2 mouse cellular contexts compared by ENCODE assay signal in the genomic region with DNA sequence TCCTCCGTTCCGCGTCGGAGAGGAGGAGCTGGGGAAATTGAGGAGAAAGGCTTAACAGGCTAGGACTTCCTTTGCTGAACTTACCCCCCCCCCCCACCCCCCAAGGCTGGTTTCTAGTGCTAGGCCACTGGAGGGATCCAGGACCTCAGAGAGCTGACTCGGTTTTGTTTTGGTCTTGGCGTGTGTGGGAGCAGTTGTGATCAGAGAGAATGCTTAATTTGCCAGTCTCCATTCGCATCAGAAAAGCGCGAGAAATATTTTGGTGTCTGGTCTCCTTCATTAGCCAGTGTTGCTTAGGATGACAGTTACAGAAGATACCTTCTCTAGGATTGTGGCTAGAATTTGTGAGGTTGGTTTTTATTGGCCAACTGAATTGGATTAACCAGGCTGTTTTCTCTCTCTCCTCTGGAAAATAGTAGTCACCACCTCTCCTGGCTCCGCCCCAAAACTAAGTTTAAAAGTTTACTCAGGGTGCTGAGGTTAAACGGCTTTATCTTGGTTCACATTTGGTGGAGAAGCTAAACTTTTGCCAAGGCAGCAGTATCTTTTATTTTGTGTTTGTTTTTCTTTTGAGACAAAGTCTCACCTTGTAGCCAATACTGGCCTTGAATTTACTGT.
TF ChIP-seq lines count a peak whose summit lies in the region.

No protein-coding gene starts in this region.

TF ChIP-seq in MEL, 35 proteins besides CTCF, POLR2A, EP300 and RAD21 (continued from another document):
- TF ChIP-seq GATA1 (IDR thresholded peaks at IDR 0.05; ENCODE audit: low read depth, low read length) = peak; percentile 81
- TF ChIP-seq NELFE (IDR thresholded peaks at IDR 0.05; ENCODE audit: low read depth, low read length) = no peak
- TF ChIP-seq GABPA (IDR thresholded peaks at IDR 0.05; ENCODE audit: low read depth, low read length) = no peak
- no peak for TF ChIP-seq ZKSCAN1 (IDR thresholded peaks at IDR 0.05; ENCODE audit: low read depth, low read length)
- TF ChIP-seq RCOR1 (IDR thresholded peaks at IDR 0.05; ENCODE audit: low read depth, low read length) = peak; percentile 47; the same call in 1 of the 2 replicates
- peak; percentile 45; the same call in 1 of the 2 replicates for TF ChIP-seq TAL1 (IDR thresholded peaks at IDR 0.05; ENCODE audit: low read length)
- TF ChIP-seq ETS1 (IDR thresholded peaks at IDR 0.05; ENCODE audit: low read depth, low read length) = peak; percentile 83
- no peak for TF ChIP-seq KAT2A (conservative IDR thresholded peaks at IDR 0.05; ENCODE audit: low read depth, low read length)
- TF ChIP-seq UBTF (IDR thresholded peaks at IDR 0.05; ENCODE audit: borderline replicate concordance, insufficient read depth, low read depth, low read length) = no peak
- TF ChIP-seq MAX (IDR thresholded peaks at IDR 0.05; ENCODE audit: low read length) = 0 out of 2 replicates have a peak, but pooled peaks have one; percentile 32
- peak; percentile 73 for TF ChIP-seq TBP (IDR thresholded peaks at IDR 0.05; ENCODE audit: low read depth, low read length)
- TF ChIP-seq MYC (IDR thresholded peaks at IDR 0.05; ENCODE audit: low read depth, low read length) = peak; percentile 42; the same call in 1 of the 2 replicates
- peak; percentile 74; the same call in 1 of the 2 replicates for TF ChIP-seq MAFK (IDR thresholded peaks at IDR 0.05; ENCODE audit: borderline replicate concordance, low read depth, low read length)
- TF ChIP-seq NRF1 (IDR thresholded peaks at IDR 0.05; ENCODE audit: insufficient read depth, low read depth, low read length, poor library complexity, severe bottlenecking) = no peak
- TF ChIP-seq E2F4 (IDR thresholded peaks at IDR 0.05; ENCODE audit: borderline replicate concordance, low read depth, low read length) = no peak
- peak; percentile 69 for TF ChIP-seq TCF12 (IDR thresholded peaks at IDR 0.05; ENCODE audit: low read depth, low read length)
- peak; percentile 55; the same call in 1 of the 2 replicates for TF ChIP-seq CHD1 (IDR thresholded peaks at IDR 0.05; ENCODE audit: low read depth, low read length)
- no peak for TF ChIP-seq ZC3H11A (IDR thresholded peaks at IDR 0.05; ENCODE audit: low read depth, low read length)
- TF ChIP-seq ZNF384 (IDR thresholded peaks at IDR 0.05; ENCODE audit: low read depth, low read length) = no peak
- peak; percentile 92 for TF ChIP-seq SIN3A (IDR thresholded peaks at IDR 0.05; ENCODE audit: low read length)
- TF ChIP-seq JUND (IDR thresholded peaks at IDR 0.05; ENCODE audit: low read depth, low read length) = peak; percentile 49; the same call in 1 of the 2 replicates
- TF ChIP-seq BHLHE40 (IDR thresholded peaks at IDR 0.05; ENCODE audit: borderline replicate concordance, low read depth, low read length) = no peak
- TF ChIP-seq MXI1 (IDR thresholded peaks at IDR 0.05; ENCODE audit: low read depth, low read length) = 0 out of 2 replicates have a peak, but pooled peaks have one; percentile 37
- no peak; the same call in 1 of the 2 replicates for TF ChIP-seq POLR2AphosphoS5 (IDR thresholded peaks at IDR 0.05; ENCODE audit: borderline replicate concordance, low read depth, low read length)
- no peak for TF ChIP-seq ZMIZ1 (IDR thresholded peaks at IDR 0.05; ENCODE audit: low read depth, low read length)
- TF ChIP-seq CHD2 (IDR thresholded peaks at IDR 0.05; ENCODE audit: low read length) = no peak
- peak; percentile 72; the same call in 1 of the 2 replicates for TF ChIP-seq MAZ (IDR thresholded peaks at IDR 0.05; ENCODE audit: low read depth, low read length)
- no peak for TF ChIP-seq POLR2AphosphoS2 (IDR thresholded peaks at IDR 0.05; ENCODE audit: low read length)
- TF ChIP-seq USF2 (IDR thresholded peaks at IDR 0.05; ENCODE audit: borderline replicate concordance in 1 of 2, insufficient read depth in 1 of 2, low read depth in 1 of 2, low read length in 2 of 2) = no peak
- no peak for TF ChIP-seq MEF2A (IDR thresholded peaks at IDR 0.05; ENCODE audit: extremely low read depth, insufficient replicate concordance, low read depth, low read length, poor library complexity, severe bottlenecking)
- TF ChIP-seq HCFC1 (IDR thresholded peaks at IDR 0.05; ENCODE audit: low read depth, low read length) = peak; percentile 60; the same call in 1 of the 2 replicates
- no peak for TF ChIP-seq ELF1 (IDR thresholded peaks at IDR 0.05; ENCODE audit: low read depth, low read length)

TF ChIP-seq in myocyte, 11 proteins besides CTCF, POLR2A, EP300 and RAD21 (continued from another document):
- TF ChIP-seq SRF (IDR thresholded peaks at IDR 0.05; ENCODE audit: control insufficient read depth, insufficient read length, low read depth) (no peak), USF1 (IDR thresholded peaks at IDR 0.05; ENCODE audit: low read depth) (no peak), POLR2AphosphoS2 (IDR thresholded peaks at IDR 0.05; ENCODE audit: insufficient read length, low read depth) (no peak), TCF12 (IDR thresholded peaks at IDR 0.05; ENCODE audit: insufficient read depth, poor library complexity, severe bottlenecking) (no peak), TCF3 (IDR thresholded peaks at IDR 0.05; ENCODE audit: insufficient read length, low read depth) (no peak), CEBPB (IDR thresholded peaks at IDR 0.05; ENCODE audit: insufficient read depth, poor library complexity, severe bottlenecking) (no peak), REST (IDR thresholded peaks at IDR 0.05; ENCODE audit: insufficient read depth, insufficient read length) (no peak)
